Mouse (Mus musculus): Measurements from ENCODE around the gene Uox. TPM values are rescaled to one million over a fixed set of nuclear protein-coding genes. Genes with fewer than 3 reads are reported as not detected.

Gene Uox
- polyA plus RNA-seq (2012; fragmentation: generic; extraction: Trizol): not detected

- no peak within 1 kb of the TSS for H3K4me2 ChIP-seq (ENCODE audit: low read depth)
- no peaks in the 10 kb centered on the region for H3K27me3 ChIP-seq (ENCODE audit: control insufficient read depth, insufficient read depth, insufficient read length)
- TF ChIP-seq MYOG (IDR thresholded peaks at IDR 0.05; ENCODE audit: control insufficient read depth in 1 of 3, insufficient read depth in 1 of 3, insufficient read length in 2 of 3, low read depth in 2 of 3): no peak
These were observed at the start of gene Uox for GRCm38 (mm10) chr3:146570148-146570782. Gene Uox (plus strand): TSS chr3:146570426.

GRCm38 (mm10) chr3:146520798-146521651 is 49.2 kb upstream of the Uox start, which contains the start of gene Rpf1:
Gene Rpf1 (minus strand): TSS chr3:146521429.
- peaks cover 16% of the 10 kb centered on the region for H3K36me3 ChIP-seq (ENCODE audit: control insufficient read depth, insufficient read depth)
- H3K27me3 ChIP-seq (ENCODE audit: control insufficient read depth, insufficient read depth, insufficient read length): no peaks in the 10 kb centered on the region
- H3K4me2 ChIP-seq (ENCODE audit: low read depth): peak within 1 kb of the TSS; percentile 72
- peak within 1 kb of the TSS; percentile 28 for H3ac ChIP-seq (ENCODE audit: control insufficient read depth, insufficient read length)
- H3K79me2 ChIP-seq (ENCODE audit: control insufficient read depth, insufficient read depth): peaks cover 17% of the 10 kb centered on the region
- H3K4me3 ChIP-seq: peak within 1 kb of the TSS; percentile 73
- no peak for TF ChIP-seq USF1 (IDR thresholded peaks at IDR 0.05; ENCODE audit: low read depth)
- TF ChIP-seq TCF12 (IDR thresholded peaks at IDR 0.05; ENCODE audit: insufficient read depth, poor library complexity, severe bottlenecking): no peak
- TF ChIP-seq E2F4 (IDR thresholded peaks at IDR 0.05; ENCODE audit: insufficient read depth): no peak
- no peak for TF ChIP-seq MYOG (IDR thresholded peaks at IDR 0.05; ENCODE audit: control insufficient read depth in 1 of 3, insufficient read depth in 1 of 3, insufficient read length in 2 of 3, low read depth in 2 of 3)
- no peak for TF ChIP-seq MYOD1 (IDR thresholded peaks at IDR 0.05; ENCODE audit: control insufficient read depth in 1 of 3, insufficient read length in 2 of 3, low read depth in 2 of 3)
- TF ChIP-seq MAX (IDR thresholded peaks at IDR 0.05; ENCODE audit: low read depth): no peak
- no peak for TF ChIP-seq REST (IDR thresholded peaks at IDR 0.05; ENCODE audit: insufficient read depth, insufficient read length)
- TF ChIP-seq TCF3 (IDR thresholded peaks at IDR 0.05; ENCODE audit: insufficient read length, low read depth): no peak
- no peak for TF ChIP-seq POLR2A (IDR thresholded peaks at IDR 0.05; ENCODE audit: insufficient read length, low read depth)

More at GRCm38 (mm10) chr3:146570148-146570782, at the start of gene Uox:
- Histone ChIP-seq H3K79me2 (ENCODE audit: control insufficient read depth, insufficient read depth) (no peaks in the 10 kb centered on the region), H3ac (ENCODE audit: control insufficient read depth, insufficient read length) (no peak within 1 kb of the TSS), H3K4me3 (no peak within 1 kb of the TSS), H3K36me3 (ENCODE audit: control insufficient read depth, insufficient read depth) (no peaks in the 10 kb centered on the region)

GRCm38 (mm10) chr3:146521652-146522020 is 48.6 kb upstream of the Uox start:
- no peaks in the 10 kb centered on the region for H3K27me3 ChIP-seq (ENCODE audit: control insufficient read depth, insufficient read depth, insufficient read length)
- H3K4me3 ChIP-seq: peak overlapping the region; percentile 73
- peak overlapping the region; percentile 28 for H3ac ChIP-seq (ENCODE audit: control insufficient read depth, insufficient read length)
- no peak for TF ChIP-seq USF1 (IDR thresholded peaks at IDR 0.05; ENCODE audit: low read depth)
- no peak for TF ChIP-seq CEBPB (IDR thresholded peaks at IDR 0.05; ENCODE audit: insufficient read depth, poor library complexity, severe bottlenecking)
- no peak for TF ChIP-seq REST (IDR thresholded peaks at IDR 0.05; ENCODE audit: insufficient read depth, insufficient read length)
- H3K79me2 ChIP-seq (ENCODE audit: control insufficient read depth, insufficient read depth): peaks cover 17% of the 10 kb centered on the region
- peaks cover 12% of the 10 kb centered on the region for H3K36me3 ChIP-seq (ENCODE audit: control insufficient read depth, insufficient read depth)
- peak overlapping the region; percentile 72 for H3K4me2 ChIP-seq (ENCODE audit: low read depth)

GRCm38 (mm10) chr3:146528335-146528734 is 41.9 kb upstream of the Uox start:
- Histone ChIP-seq H3K4me2 (ENCODE audit: low read depth) (no peak overlapping the region), H3K4me3 (no peak overlapping the region), H3K36me3 (ENCODE audit: control insufficient read depth, insufficient read depth) (no peaks in the 10 kb centered on the region), H3K79me2 (ENCODE audit: control insufficient read depth, insufficient read depth) (no peaks in the 10 kb centered on the region), H3K27me3 (ENCODE audit: control insufficient read depth, insufficient read depth, insufficient read length) (peaks cover 5% of the 10 kb centered on the region), H3ac (ENCODE audit: control insufficient read depth, insufficient read length) (no peak overlapping the region)
- TF ChIP-seq MAX (IDR thresholded peaks at IDR 0.05; ENCODE audit: low read depth): no peak

GRCm38 (mm10) chr3:146534986-146535385 is 35.2 kb upstream of the Uox start:
- Histone ChIP-seq H3K4me3 (no peak overlapping the region), H3K79me2 (ENCODE audit: control insufficient read depth, insufficient read depth) (no peaks in the 10 kb centered on the region), H3ac (ENCODE audit: control insufficient read depth, insufficient read length) (no peak overlapping the region), H3K27me3 (ENCODE audit: control insufficient read depth, insufficient read depth, insufficient read length) (peaks cover 4% of the 10 kb centered on the region), H3K4me2 (ENCODE audit: low read depth) (no peak overlapping the region), H3K36me3 (ENCODE audit: control insufficient read depth, insufficient read depth) (no peaks in the 10 kb centered on the region)
- TF ChIP-seq MAX (IDR thresholded peaks at IDR 0.05; ENCODE audit: low read depth): no peak
- no peak for TF ChIP-seq POLR2AphosphoS2 (IDR thresholded peaks at IDR 0.05; ENCODE audit: insufficient read length, low read depth)
- TF ChIP-seq E2F4 (IDR thresholded peaks at IDR 0.05; ENCODE audit: insufficient read depth): no peak
- TF ChIP-seq TCF3 (IDR thresholded peaks at IDR 0.05; ENCODE audit: insufficient read length, low read depth): no peak
- TF ChIP-seq MYOG (IDR thresholded peaks at IDR 0.05; ENCODE audit: control insufficient read depth in 1 of 3, insufficient read depth in 1 of 3, insufficient read length in 2 of 3, low read depth in 2 of 3): no peak
- no peak for TF ChIP-seq USF1 (IDR thresholded peaks at IDR 0.05; ENCODE audit: low read depth)
- TF ChIP-seq REST (IDR thresholded peaks at IDR 0.05; ENCODE audit: insufficient read depth, insufficient read length): no peak
